Mouse (Mus musculus): ENCODE results near the gene Bcl11a.

DNA sequence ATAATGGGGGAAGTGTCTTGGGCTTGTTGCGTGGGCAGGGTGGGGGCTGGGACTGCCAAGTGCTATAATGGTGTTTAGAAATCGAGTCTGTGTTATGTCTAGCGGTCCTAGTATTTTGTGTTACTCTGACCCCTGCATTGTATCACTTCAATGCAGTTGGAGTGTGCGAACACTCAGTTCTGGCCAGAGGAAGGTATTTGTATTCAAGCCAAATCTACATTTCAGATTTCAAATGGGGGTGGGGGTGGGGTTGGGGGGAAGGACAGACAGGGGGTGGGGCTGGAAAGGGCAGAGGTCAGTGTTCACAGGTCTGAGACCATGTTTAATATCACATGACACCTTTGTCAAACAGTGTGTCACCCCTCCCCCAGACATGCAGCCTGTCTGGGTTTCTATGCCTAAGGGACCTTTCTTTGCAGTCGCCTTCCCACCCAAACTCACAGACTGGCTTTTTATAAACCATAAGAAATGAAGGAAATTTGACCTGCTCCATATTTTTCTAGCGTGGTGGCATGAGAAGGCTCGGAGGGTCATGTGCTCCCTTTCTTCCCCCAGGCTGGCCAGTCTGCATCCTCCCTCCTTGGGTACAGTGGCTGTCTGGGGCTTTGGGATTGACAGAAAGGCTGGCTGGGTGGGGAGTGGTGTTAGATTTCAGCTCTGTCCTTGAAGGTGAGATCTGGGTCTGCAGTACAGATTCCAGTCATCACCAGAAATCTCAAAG lies 124.9 kb downstream of the Bcl11a start:
- TF ChIP-seq CTCF (IDR thresholded peaks at IDR 0.05; ENCODE audit: low read depth) (no peak), EP300 (IDR thresholded peaks at IDR 0.05; ENCODE audit: low read depth) (no peak)

Data from liver, postnatal 0 days (tissue).